Mouse (Mus musculus) skeletal muscle tissue, postnatal 0 days (tissue): ENCODE measurements around the gene Gm6465. TPM values are rescaled to one million over a fixed set of nuclear protein-coding genes. Genes with fewer than 3 reads are reported as not detected.

Source experiments
- polyA plus RNA-seq: library from polyadenylated mRNA; unstranded; fragments of >200 nt; fragmentation: Nextera tagmentation; extraction: Ambion mirVana; gene quantifications from 2 replicates; pipeline ENCODE4 v1.2.1, GENCODE M21; 2015

The Gm6465 gene
- not detected in 2 replicates for polyA plus RNA-seq

GRCm38 (mm10) chr5:11845239-11845638, at the start of gene Gm6465:
Gm6465 (plus strand) TSS chr5:11845539.

Other genes with a start within 250 kb of the Gm6465 start
- gene Gm8922, start 163.6 kb upstream of the Gm6465 start, polyA plus RNA-seq = not detected in 2 replicates
- not detected in 2 replicates for gene Gm8926, start 75.0 kb upstream of the Gm6465 start, polyA plus RNA-seq
- gene 4933402N22Rik, start 72.5 kb downstream of the Gm6465 start, polyA plus RNA-seq = not detected in 2 replicates